Mouse (Mus musculus): ENCODE data around the gene Xrcc3.

GRCm38 (mm10) chr12:111785174-111785573, 28.5 kb downstream of the Xrcc3 start:
- TF ChIP-seq CTCF (IDR thresholded peaks at IDR 0.05) (no peak), EP300 (IDR thresholded peaks at IDR 0.05) (no peak)
